Mouse (Mus musculus) liver, embryonic 14.5 days (tissue): ENCODE data around the gene Zfp652. TPM values are rescaled to one million over a fixed set of nuclear protein-coding genes. Genes with fewer than 3 reads are reported as not detected.

Source experiments
- ATAC-seq: fragments of 200-750 bp; cut with Nextera tagmentation; 2 replicates; pipeline ENCODE4 v1.8.0; 2017; ENCODE audit warnings: moderate number of reproducible peaks, mild to moderate bottlenecking, moderate library complexity; ENCODE audit not compliant: insufficient read depth
- DNase-seq, 3 experiments: peaks; one replicate each; pipeline ENCODE4 v3.0.0-alpha.2; 2012 to 2013; ENCODE audit warnings: low read depth in 3 of 3, low spot score in 3 of 3
- H3K27ac ChIP-seq: fragments of 300-500 bp; sonication (generic); 2 replicates; pipeline ENCODE4 v1.5.1; 2014; ENCODE audit warnings: moderate library complexity, mild to moderate bottlenecking, control low read depth, inconsistent platforms
- H3K27me3 ChIP-seq: fragments of 300-500 bp; sonication (generic); 2 replicates; pipeline ENCODE4 v1.6.1; 2014; ENCODE audit warnings: mild to moderate bottlenecking, low read length, moderate library complexity; ENCODE audit not compliant: control insufficient read depth, insufficient read depth
- H3K36me3 ChIP-seq: fragments of 300-500 bp; sonication (generic); replicated peaks from 2 replicates; pipeline ENCODE4 v1.6.1; 2014; ENCODE audit warnings: low read depth; ENCODE audit not compliant: control insufficient read depth, insufficient read depth
- H3K4me1 ChIP-seq, 2 experiments: fragments of 200-500 bp in 1 of 2; fragments of 300-500 bp in 1 of 2; sonication (generic) in 1 of 2; replicated peaks; 2 replicates each; pipeline ENCODE4 v1.6.1; 2012 to 2014; ENCODE audit warnings: antibody characterized with exemption in 1 of 2, inconsistent platforms in 1 of 2, low read length in 1 of 2; ENCODE audit not compliant: control insufficient read depth in 2 of 2, insufficient read depth in 2 of 2
- H3K4me2 ChIP-seq: fragments of 300-500 bp; sonication (generic); 2 replicates; pipeline ENCODE4 v1.6.1; 2014; ENCODE audit warnings: low read depth, mild to moderate bottlenecking, control low read depth, moderate library complexity
- H3K4me3 ChIP-seq, 2 experiments: fragments of 200-500 bp in 1 of 2; fragments of 300-500 bp in 1 of 2; sonication (generic) in 1 of 2; 2 replicates each; pipeline ENCODE4 v1.5.1; 2012 to 2014; ENCODE audit warnings: low read depth in 2 of 2, low read length in 2 of 2, mild to moderate bottlenecking in 2 of 2, control low read depth in 1 of 2, inconsistent platforms in 1 of 2, moderate library complexity in 1 of 2; ENCODE audit not compliant: insufficient read depth in 1 of 2
- H3K9ac ChIP-seq: fragments of 300-500 bp; sonication (generic); replicated peaks from 2 replicates; pipeline ENCODE4 v1.6.1; 2014; ENCODE audit warnings: mild to moderate bottlenecking, control low read depth, moderate library complexity
- H3K9me3 ChIP-seq: fragments of 300-500 bp; sonication (generic); 2 replicates; pipeline ENCODE4 v1.6.1; 2016; ENCODE audit warnings: low read length, mixed read lengths; ENCODE audit not compliant: control insufficient read depth
- CTCF ChIP-seq: IDR thresholded peaks from 2 replicates; pipeline ENCODE4 v1.5.1; 2016; ENCODE audit warnings: antibody characterized with exemption, low read depth, control low read depth
- EP300 ChIP-seq: IDR thresholded peaks from 2 replicates; pipeline ENCODE4 v1.6.1; 2016; ENCODE audit warnings: antibody characterized with exemption, low read depth
- WGBS: fragments of 180-500 bp; shearing (Covaris S2); extraction: QIAGEN DNeasy Blood & Tissue Kit; methylation state at CpG from one replicate; pipeline ENCODE4 v1.1.7; 2014; ENCODE audit not compliant: insufficient replicate concordance; 5-methylcytosine and 5-hydroxymethylcytosine counted together
- polyA plus RNA-seq, 2 experiments: library from polyadenylated mRNA; depleted of rRNA in 1 of 2; stranded (reverse) in 1 of 2; unstranded in 1 of 2; fragments of >200 nt; fragmentation: Nextera tagmentation in 1 of 2; extraction: Ambion mirVana in 1 of 2; gene quantifications; 2 replicates each; pipeline versions ENCODE4 v1.2.1 to v1.2.3; 2012 to 2014

Zfp652 gene
- polyA plus RNA-seq, 2 experiments = 3.7 to 5.4 TPM

DNA sequence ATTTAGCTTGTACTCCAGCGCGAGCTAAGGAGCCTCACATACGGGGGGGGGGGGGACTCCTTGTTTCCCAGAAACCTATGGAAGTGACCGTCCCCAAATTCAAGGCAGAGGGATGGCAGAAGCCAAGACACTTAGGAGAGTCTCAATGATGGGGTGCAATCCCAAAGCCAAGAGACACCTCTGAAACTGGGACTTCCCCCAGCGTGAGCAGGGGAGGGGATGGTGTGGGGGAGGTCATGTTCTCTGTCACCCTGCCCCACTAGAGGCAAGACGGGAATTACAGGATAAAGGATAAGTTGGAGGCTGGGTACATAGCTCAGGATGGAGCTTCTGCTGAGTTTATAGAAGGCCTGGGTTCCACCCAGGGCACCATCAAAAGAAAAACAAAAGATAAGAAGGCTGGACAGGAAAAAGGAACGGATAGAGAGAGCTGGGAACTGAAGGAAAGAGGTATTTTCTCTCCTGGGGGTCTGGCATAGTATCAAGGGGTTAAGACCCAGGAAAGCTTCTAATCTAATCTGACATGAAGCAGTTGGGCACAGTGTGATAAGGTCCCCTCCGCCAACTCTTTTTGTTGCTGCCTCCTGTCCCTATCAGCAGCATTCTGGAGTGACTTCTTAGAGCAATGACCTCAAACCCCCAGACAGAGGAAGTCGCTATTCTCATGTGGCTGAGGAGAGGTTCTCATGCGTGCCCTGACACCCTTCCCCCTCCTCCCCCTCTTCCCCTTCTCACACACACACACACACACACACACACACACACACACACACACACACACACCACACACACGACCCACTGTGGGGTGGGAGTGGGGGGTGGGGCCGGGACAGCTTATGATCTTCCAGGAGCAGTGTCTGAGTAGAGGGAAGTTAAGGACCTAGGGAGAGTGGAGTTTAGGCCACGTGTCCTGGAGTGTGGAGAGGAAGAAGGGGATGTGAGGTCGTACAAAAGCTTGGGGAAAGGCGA, 122.6 kb downstream of the Zfp652 start:
- H3K27ac ChIP-seq = peak overlapping the region; percentile 24
- peaks cover 39% of the 10 kb centered on the region for H3K27me3 ChIP-seq
- H3K36me3 ChIP-seq = no peaks in the 10 kb centered on the region
- H3K9me3 ChIP-seq = no peaks in the 10 kb centered on the region
- DNase-seq (peak in 2 of 3 experiments; percentile 55 to 58), ATAC-seq (peak; percentile 78)
- peaks cover 15 to 31% of the 10 kb centered on the region in 2 experiments for H3K4me1 ChIP-seq
- peak overlapping the region; percentile 34 for H3K4me2 ChIP-seq
- WGBS = 3% methylated on average over 15 of the region's 15 CpGs
- TF ChIP-seq CTCF (no peak), EP300 (peak; percentile 79)
- H3K9ac ChIP-seq = peak overlapping the region; percentile 15
- H3K4me3 ChIP-seq = no peak overlapping the region

DNA sequence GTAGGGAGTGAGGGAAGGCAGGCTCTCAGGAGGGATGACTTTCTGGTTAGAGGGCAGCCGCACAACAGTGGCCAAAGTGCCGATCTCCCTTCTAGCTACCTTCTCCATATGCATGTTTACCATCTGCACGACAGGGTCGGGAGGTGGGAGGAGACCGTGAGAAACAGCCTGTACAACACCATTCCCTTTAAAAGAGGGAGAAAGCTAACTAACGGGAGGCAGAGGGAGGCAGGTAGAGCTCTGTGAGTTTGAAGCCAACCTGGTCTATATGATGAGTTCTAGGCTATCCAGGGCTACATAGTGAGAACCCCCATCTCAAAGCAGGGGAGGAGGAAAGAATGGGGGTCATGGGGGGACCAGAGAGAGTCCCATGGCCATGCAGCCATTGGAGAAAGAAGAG, 123.4 kb downstream of the Zfp652 start:
- Histone ChIP-seq H3K4me3 (no peak overlapping the region), H3K9ac (peak overlapping the region; percentile 15; the same call in 1 of the 2 replicates), H3K36me3 (no peaks in the 10 kb centered on the region), H3K9me3 (no peaks in the 10 kb centered on the region), H3K27ac (no peak overlapping the region), H3K4me1 (peaks cover 15 to 31% of the 10 kb centered on the region in 2 experiments), H3K4me2 (peak overlapping the region; percentile 34; the same call in 1 of the 2 replicates), H3K27me3 (peaks cover 31% of the 10 kb centered on the region)
- ATAC-seq = no peak
- no peak for TF ChIP-seq EP300
- TF ChIP-seq CTCF = no peak
- WGBS = 15% methylated on average over 6 of the region's 6 CpGs
- DNase-seq = no peak

DNA sequence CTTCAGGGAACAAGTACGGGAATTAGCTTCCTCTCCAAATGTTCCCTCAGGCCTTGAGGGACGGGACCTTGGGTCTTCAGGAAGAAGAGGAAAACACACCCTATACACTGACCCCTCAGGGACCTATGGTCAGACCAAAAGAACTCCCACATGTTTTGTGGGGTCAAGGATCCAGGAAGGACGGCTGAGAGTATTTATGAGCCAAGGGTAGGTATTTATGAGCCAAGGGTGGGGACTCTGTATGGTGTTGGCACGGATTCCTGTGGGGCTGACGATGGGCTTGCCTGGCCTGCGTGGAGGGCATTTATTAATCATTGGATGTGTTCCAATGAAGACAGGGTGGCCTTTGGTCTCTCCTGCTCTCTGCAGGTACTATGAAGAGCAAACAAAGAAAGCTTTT, 124.0 kb downstream of the Zfp652 start:
- ATAC-seq (no peak), DNase-seq (no peak)
- no peak overlapping the region for H3K4me3 ChIP-seq
- H3K36me3 ChIP-seq = no peaks in the 10 kb centered on the region
- H3K4me2 ChIP-seq = no peak overlapping the region
- H3K9ac ChIP-seq = no peak overlapping the region
- peaks cover 25% of the 10 kb centered on the region for H3K27me3 ChIP-seq
- WGBS = 69% methylated on average over 6 of the region's 6 CpGs
- H3K4me1 ChIP-seq = peaks cover 15 to 28% of the 10 kb centered on the region in 2 experiments
- no peaks in the 10 kb centered on the region for H3K9me3 ChIP-seq
- no peak overlapping the region for H3K27ac ChIP-seq
- TF ChIP-seq CTCF (no peak), EP300 (no peak)

DNA sequence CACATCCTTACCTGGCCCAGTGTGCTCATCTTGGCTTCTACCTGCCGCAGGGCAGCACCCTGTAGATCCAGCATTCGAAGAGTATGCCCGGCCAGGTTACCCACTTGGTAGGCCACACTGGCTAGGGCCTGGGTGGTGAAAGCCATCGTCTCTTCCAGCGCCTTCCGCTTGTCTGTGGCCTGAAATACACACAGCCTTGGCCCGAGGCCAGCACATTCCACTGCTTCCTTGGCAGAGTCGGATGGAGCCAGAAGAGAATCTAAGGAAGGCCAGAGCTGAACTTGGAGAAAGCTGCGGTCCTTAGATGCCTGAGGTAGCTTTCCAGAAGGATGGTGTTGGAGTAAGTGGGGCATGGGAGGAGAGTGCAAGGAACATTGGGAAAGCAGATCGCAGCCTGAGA, 124.6 kb downstream of the Zfp652 start, which contains the start of gene Gngt2:
TSS of gene Gngt2 (plus strand) at position 158 of the 400 bp plus-strand sequence.
- WGBS = 82% methylated on average over 10 of the region's 10 CpGs
- DNase-seq (no peak), ATAC-seq (no peak)
- TF ChIP-seq EP300 (no peak), CTCF (no peak)
- no peaks in the 10 kb centered on the region for H3K9me3 ChIP-seq
- no peak within 1 kb of the TSS for H3K4me2 ChIP-seq
- no peak within 1 kb of the TSS for H3K27ac ChIP-seq
- peaks cover 15 to 31% of the 10 kb centered on the region in 2 experiments for H3K4me1 ChIP-seq
- H3K4me3 ChIP-seq = no peak within 1 kb of the TSS
- H3K27me3 ChIP-seq = peaks cover 18% of the 10 kb centered on the region
- no peaks in the 10 kb centered on the region for H3K36me3 ChIP-seq
- no peak within 1 kb of the TSS for H3K9ac ChIP-seq

DNA sequence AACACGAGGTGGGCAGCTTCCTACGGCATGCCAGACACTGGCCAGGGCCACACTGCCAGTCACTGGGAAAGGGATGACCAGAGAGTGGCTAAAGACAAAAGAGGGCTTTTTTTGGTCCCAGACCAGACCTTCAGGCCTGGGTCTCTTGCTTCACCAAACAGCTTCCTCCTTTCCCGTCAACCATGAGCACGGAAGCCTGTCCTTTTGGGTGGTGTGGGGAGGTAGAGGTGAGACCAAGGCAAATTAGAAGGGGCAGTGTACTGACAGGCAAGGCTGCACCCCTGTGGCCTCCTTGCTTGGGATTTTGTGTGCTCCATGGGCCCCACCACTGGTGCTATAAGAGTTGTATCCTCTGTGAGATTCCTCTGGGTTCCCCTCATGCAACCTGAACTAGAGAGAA, 126.1 kb downstream of the Zfp652 start:
- Histone ChIP-seq H3K9me3 (no peaks in the 10 kb centered on the region), H3K9ac (no peak overlapping the region), H3K4me3 (no peak overlapping the region), H3K27ac (no peak overlapping the region), H3K4me2 (no peak overlapping the region), H3K36me3 (no peaks in the 10 kb centered on the region), H3K4me1 (peaks cover 19 to 45% of the 10 kb centered on the region in 2 experiments), H3K27me3 (peaks cover 3% of the 10 kb centered on the region)
- 49% methylated on average over 4 of the region's 4 CpGs for WGBS
- TF ChIP-seq EP300 (no peak), CTCF (no peak)
- ATAC-seq = no peak
- DNase-seq = no peak
